Mouse (Mus musculus): ENCODE results near the gene E030030I06Rik.
"Not testable (repeated sequence)": the region's sequence is repeated elsewhere in the genome, so short reads cannot be mapped to it uniquely, and the experiment has no call there.

The E030030I06Rik gene

DNA sequence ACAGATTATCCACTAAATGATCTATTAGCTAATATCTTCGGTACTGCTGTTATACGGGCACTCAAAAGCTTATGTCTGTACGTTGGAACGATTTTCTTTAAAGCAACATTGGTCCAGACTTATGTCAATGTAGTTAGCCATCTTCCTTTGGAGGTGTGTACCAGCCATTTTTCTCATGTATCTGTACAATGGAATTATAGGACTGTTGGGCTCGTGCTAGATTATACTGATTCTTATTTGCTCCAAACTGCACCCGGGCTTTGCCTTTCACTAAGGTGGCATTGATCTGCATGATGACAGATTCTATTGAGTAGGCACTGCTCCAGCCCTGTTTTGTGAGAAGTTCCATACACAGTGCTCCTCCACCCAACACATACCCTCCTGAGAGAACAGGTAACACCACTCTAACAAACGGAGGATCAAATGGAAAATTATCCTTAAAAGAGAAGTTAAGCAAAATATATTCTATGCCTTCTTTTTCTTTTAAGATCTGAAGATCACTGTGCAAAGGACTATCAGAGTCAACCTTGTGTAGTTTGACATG is 4.1 kb upstream of the E030030I06Rik start:
- not testable (repeated sequence) for DNase-seq (ENCODE audit: low read depth in 1 of 2, low spot score in 2 of 2)

DNA sequence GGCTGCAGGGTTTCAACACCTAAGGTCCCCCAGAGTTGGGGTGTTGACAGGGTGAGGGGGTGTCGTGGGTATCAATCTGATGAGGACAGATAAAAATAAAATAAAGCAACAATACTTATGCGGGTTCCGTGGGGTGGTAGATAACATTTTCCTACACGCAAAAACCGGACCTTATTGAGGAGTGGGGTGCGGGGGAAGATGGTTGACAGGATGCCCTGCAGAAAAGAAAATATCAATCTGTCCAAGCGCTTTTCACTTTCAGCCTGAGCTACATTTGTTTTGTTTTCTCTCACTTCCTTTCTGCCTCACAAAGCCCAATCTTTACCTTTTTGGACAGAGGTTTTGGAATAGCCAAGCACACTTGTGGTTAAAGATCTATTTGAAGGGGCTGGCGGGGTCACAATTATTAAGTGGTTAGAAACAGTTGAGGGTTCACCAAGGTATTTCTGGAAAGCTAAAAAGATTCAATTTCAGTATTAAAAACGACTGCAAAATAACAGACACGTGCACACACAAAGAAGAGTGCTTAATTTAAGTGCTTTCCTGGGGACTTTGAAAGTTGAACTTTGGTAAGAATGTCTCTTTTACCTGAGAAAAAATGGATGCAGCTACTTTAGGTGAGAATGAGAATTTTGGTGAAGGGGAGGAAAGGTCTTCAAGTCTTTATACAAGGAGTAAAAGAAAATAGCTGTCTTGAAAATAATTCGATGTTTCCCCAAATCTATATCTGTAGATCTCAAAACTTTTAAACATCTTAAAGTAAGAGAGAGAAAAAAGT is 3.0 kb upstream of the E030030I06Rik start:
- DNase-seq (ENCODE audit: low read depth in 1 of 2, low spot score in 2 of 2), result not testable (repeated sequence)

DNA sequence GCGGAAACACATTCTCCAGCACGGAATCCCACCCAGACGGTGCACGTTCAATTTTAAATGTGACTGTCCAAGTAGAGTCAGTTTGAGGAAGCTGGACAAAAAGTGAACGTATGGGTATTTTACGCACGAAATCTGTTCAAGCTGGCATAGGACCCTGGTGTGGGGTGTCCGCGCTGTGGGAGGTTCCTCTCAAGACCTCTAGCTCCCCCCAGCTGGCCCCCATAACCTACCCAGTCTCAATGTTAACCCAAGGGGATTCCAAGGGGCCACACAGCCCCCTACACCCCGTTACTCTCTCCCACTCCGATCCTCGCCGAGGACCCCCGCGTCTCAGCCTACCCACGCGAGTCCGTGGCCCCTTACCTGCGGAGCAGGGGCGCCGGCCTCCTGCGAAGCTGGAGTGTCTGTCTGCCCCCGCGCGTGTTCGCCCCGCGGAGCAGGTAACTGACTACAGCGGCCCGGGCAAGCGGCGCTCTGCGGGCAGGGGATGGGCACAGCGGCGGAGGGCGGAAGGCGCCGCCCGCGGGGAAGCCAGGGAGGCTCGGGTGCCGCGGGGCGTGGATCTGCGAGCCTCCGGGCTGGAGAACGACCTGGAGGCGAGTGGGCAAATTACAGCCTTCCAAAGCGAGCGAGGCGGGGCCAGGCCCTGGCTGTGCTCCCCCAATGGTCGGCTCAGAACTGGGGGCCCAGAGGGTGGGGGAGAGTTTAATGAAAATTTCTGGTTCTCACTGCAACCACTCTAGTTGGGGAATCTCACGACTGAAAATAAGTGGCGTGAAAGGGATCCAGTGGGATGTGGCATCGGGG is 2.2 kb upstream of the E030030I06Rik start:
- DNase-seq (ENCODE audit: low read depth in 1 of 2, low spot score in 2 of 2), result not testable (repeated sequence)

DNA sequence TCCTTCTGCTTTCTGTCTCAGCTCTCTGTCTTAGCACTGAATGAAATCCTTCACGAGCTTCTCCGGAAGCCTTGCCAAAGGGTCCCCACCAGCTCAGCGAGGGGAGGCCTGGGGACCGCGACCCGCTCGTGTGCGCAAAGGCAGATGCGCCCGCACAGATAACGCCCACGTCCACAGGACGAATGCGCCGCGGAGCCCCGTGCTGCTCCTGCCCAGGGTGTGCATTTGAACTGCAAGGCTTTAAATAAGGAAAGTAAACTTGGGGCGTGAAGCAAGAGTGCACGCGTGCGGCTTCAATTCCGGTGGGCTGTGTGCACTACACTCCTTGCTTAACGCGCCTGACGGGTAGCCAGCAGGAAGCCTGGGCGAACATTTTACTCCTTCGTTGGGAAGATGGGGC is 1.5 kb upstream of the E030030I06Rik start:
- no peak for DNase-seq (ENCODE audit: low read depth in 1 of 2, low spot score in 2 of 2)

DNA sequence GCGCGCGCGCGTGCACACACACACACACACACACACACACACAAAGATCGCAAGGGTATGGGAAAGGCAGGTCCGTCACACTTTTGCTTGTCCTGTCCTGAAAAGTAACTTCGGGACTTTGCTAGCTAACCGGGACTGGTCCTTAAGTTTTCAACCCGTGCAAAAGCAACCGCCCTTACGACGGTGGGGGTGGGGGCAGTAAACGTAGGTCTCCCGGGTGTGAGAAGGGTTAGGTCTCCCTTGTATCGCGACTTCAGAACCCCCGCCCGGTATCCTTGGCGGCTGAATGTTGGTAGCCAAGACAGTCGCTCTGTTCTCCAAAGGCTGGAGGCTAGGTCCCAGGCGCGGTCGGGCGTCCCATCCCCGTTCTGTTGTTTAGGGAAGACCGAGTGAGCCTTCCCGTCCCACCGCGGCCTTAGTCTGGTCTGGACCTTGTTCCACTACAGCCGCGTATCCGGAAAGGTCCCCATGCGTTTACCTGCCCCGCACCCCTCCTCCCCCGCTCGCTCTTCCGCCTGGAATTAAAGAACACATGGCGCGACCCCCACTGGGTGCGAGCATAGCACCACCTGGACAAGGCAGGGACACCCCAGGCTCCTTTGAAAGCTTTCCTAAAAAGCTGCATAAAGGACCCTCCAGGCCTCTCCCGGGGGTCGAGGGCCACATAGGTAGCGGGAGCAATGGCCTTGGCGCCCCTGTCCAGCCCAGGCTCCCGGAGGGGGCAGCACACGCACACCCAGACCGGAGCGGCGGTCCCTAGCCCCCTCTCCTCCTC is 808 bp upstream of the E030030I06Rik start:
- no peak for DNase-seq (ENCODE audit: low read depth in 1 of 2, low spot score in 2 of 2)

DNA sequence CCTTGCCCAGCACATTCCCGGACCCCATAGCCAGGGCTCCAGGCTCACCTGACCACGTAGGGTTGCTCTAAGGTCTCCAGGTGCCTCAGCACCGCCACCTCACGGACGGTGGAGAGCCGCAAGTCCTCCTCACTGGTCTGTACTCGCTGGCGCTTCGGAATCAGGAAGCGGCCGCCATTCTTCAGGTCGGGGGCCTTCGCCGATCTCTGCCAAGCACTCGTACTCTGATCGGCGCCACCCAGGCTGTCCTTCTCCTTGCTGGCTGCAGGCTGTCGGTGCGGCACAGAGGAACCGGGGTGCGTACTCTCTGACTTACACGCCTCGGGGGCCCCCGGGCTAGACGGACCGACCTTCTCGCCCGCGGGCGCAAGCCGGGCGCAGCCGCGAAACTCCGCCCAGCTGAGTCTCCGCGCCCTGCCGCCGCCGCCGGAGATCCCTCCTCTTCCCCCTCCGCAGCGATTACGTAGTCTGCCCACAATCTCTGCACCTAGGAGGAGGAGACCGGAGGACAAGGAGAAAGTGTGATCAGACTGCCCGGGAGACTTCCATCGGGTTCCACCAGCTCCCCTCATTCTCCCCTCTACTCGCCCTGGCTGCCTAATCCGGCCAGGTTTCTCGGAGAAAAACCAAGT is 513 bp downstream of the E030030I06Rik start:
- DNase-seq (ENCODE audit: low read depth in 1 of 2, low spot score in 2 of 2), result peak; percentile 32 to 73

DNA sequence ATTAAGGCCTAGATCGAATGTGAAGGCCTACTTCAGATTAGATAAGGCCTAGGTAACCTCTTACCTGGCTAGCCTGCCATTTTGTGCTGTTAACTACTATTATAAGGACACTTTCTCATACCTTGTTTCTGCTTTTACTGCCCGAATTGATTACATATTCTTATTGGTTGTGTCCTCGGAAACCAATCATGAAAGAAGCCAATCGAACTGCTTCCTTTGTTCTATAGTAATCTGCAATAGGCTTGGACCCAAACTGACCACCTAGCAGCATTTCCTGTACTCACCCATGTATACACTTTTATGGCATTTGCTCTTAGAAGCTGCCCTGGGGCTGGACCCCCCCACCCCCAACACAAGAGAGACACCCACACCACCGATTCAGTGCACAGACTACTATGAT is 6.1 kb downstream of the E030030I06Rik start:
- no peak for DNase-seq (ENCODE audit: low read depth in 1 of 2, low spot score in 2 of 2)

DNA sequence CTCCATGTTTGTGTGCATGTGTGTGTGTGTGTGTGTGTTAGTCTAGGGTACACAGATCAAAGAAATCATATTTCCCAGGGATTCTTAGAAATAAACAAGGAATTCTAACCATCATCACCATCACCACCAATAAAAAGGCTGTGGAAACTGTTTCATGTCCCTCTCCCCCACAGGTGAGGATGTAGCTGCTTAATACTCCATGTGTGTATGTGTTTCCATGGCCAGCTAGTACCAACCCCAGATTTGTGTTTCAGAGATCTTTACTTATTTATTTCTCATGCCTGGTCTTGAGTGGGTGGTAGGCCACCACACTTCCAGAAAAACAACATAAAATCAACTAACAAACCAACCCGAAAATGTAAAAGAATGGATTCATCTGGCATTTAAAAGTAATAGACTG is 6.9 kb downstream of the E030030I06Rik start:
- not testable (repeated sequence) for DNase-seq (ENCODE audit: low read depth in 1 of 2, low spot score in 2 of 2)

DNA sequence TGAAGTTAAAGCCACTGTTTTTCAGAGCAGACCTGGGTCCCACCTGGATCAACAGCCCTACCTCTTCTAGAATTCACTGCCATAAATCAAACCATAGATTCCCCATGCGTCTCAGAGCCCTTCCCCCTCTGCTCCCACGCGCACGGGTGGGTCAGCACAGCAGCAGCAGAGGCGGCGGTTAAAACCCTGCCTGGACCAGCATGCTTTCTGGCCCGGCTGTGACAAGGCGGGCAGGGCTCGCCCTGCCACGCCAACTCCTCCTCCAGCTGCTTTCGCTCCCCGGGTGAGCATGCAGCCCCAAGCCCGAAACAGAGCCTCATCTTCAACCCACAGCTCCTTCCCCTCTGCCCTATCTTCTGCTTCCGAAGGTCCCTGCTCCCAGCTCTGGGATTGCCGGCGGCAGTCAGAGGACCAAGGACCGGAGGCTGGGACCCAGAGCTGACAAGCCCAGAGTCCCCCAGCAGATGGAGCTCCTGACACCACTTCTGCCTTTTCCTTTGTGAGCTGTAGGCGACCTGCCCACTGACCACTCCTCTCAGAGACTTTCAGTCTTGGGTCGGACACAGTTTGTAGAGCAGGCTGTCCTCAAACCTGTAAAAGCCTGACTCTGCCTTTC is 8.3 kb downstream of the E030030I06Rik start:
- DNase-seq (ENCODE audit: low read depth in 1 of 2, low spot score in 2 of 2), result peak in 1 of 2 experiments; percentile 41

DNA sequence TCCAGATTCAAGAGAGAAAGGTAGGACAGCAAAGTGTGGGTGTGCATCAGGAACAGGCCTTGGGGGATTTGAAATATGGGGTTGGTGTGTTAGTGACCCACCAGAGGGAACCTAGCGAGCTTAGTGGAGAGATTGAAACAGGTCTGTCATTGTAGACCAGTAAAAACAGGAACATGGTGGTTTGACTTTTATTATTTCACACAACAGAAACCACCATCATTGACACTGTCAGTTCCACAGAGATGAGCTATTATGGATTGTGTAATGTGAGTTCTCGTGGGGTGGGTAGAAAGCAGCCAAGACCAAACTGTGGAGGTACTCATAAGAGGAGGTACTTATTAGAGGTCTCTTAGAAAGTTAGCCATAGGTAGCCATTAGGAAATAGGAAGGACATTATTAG is 74.5 kb downstream of the E030030I06Rik start:
- no peak for DNase-seq (ENCODE audit: low read depth in 1 of 2, low spot score in 2 of 2)

DNA sequence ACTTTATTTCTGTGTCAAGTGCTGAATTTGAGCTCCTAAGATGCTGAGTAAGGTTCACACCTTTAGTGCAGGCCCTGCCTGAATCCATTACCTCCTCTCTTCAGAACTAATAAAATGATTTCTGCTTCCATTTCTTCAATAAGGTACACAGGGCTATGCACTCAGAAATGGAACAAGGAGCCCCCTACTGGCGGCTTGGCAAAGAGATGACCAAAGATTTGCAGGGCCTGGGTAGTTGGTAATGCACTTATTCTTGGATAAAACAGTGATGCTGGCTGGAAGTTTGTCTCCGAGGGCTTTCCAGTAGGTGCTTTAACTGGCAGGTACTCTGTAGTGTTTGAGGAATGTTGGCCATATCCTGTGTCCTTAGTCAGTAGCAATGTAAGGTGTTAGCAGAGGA is 76.3 kb downstream of the E030030I06Rik start:
- peak in 1 of 2 experiments; percentile 14 for DNase-seq (ENCODE audit: low read depth in 1 of 2, low spot score in 2 of 2)

DNA sequence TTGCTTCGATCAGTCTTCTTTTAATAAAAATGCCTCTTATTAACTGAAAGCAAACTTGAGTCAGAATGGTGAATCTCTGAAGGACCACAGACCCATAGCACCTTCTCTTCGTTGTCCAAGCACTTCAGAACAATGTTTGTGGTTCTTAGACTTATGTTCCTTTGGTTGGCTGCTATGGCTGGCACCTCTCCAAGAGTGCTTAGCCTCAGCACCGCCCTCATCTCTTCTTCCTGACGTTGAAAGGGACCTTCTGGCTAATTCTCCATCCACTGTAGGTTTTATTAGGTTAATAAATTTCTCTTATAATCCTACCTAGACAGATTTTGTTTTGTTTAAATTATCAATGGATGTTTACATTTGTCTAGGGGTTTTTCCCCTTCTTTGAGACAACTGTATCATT is 78.5 kb downstream of the E030030I06Rik start:
- no peak for DNase-seq (ENCODE audit: low read depth in 1 of 2, low spot score in 2 of 2)

DNA sequence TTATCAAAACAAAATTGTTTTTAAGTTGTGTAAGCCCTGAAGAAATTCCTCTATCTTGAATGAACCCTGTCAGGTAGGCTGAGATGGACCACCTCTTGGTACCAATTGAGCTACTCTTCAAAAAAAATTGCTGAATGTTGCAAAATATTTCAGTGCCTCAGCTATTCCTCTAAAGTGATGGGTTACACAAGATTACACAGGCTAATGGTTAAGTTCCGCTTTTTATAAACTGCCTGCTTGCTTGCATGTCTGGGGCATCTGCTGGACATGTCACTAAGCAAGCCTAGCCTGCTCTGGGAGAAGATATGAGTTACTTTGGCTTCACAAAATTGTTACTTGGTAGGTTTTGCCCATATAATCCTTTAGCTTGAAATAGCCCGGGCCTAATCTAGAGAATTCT is 78.9 kb downstream of the E030030I06Rik start:
- no peak for DNase-seq (ENCODE audit: low read depth in 1 of 2, low spot score in 2 of 2)

DNA sequence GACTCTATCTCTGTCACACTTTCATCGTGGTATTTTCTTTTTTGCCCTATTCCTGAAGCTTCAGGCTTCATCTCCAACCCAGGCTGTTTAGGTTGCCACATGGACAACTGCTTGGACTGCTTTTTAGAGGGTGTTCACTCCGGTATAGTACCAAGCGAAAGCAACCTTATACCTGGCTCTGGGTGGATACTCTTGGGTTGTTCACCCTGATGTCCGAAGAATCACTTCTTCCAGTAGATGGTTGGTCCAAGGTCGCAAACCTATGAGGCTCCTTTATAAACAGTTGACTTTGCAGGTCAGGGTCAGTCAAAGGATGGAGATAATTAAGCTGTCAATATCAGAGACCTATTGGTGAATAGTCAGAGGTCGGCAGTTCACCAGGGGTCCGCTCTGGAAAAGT is 81.1 kb downstream of the E030030I06Rik start, which contains the start of gene 4930444G20Rik:
Gene 4930444G20Rik, minus strand, starts transcription at position 101 of the 400 bp plus-strand sequence.
- DNase-seq (ENCODE audit: low read depth in 1 of 2, low spot score in 2 of 2), result not testable (repeated sequence)
